Mouse (Mus musculus): ENCODE measurements around the gene Sun5. TPM values are rescaled to one million over a fixed set of nuclear protein-coding genes. Genes with fewer than 3 reads are reported as not detected.
"Not testable (repeated sequence)": the region's sequence is repeated elsewhere in the genome, so short reads cannot be mapped to it uniquely, and the experiment has no call there.

Gene Sun5
- polyA plus RNA-seq, 1 experiment from 2014 or later = not detected

GRCm38 (mm10) chr2:153808841-153809240 lies 62.0 kb downstream of the Sun5 start:
- H3K9ac ChIP-seq (ENCODE audit: low read length) = no peak overlapping the region
- no peaks in the 10 kb centered on the region for H3K4me1 ChIP-seq (replicated peaks; ENCODE audit: control insufficient read depth, insufficient read depth)
- no peaks in the 10 kb centered on the region for H3K36me3 ChIP-seq (ENCODE audit: control insufficient read depth, insufficient read depth, low read length)
- no peak overlapping the region for H3K4me3 ChIP-seq (ENCODE audit: low read depth, low read length)
- H3K27me3 ChIP-seq (ENCODE audit: control insufficient read depth, insufficient read depth, low read length) = no peaks in the 10 kb centered on the region
- DNase-seq (ENCODE audit: low spot score) = no peak
- H3K4me2 ChIP-seq (replicated peaks; ENCODE audit: low read depth) = no peak overlapping the region
- no peaks in the 10 kb centered on the region for H3K9me3 ChIP-seq (ENCODE audit: control insufficient read depth, low read length)
- TF ChIP-seq EP300 (optimal IDR thresholded peaks at IDR 0.05) (no peak), CTCF (IDR thresholded peaks at IDR 0.05; ENCODE audit: low read depth) (no peak)
- 80% methylated on average over 6 of the region's 6 CpGs for WGBS
- ATAC-seq (ENCODE audit: low FRiP score, low TSS enrichment) = no peak
- no peak overlapping the region for H3K27ac ChIP-seq (replicated peaks)

- Histone ChIP-seq H3K4me2 (replicated peaks; ENCODE audit: low read depth) (no peak overlapping the region), H3K4me1 (replicated peaks; ENCODE audit: control insufficient read depth, insufficient read depth) (no peaks in the 10 kb centered on the region), H3K27ac (replicated peaks) (no peak overlapping the region), H3K9me3 (ENCODE audit: control insufficient read depth, low read length) (no peaks in the 10 kb centered on the region), H3K27me3 (ENCODE audit: control insufficient read depth, insufficient read depth, low read length) (no peaks in the 10 kb centered on the region), H3K9ac (ENCODE audit: low read length) (no peak overlapping the region), H3K4me3 (ENCODE audit: low read depth, low read length) (no peak overlapping the region), H3K36me3 (ENCODE audit: control insufficient read depth, insufficient read depth, low read length) (no peaks in the 10 kb centered on the region)
- ATAC-seq (ENCODE audit: low FRiP score, low TSS enrichment) (no peak), DNase-seq (ENCODE audit: low spot score) (no peak)
- 78% methylated on average over 8 of the region's 8 CpGs for WGBS
- no peak for TF ChIP-seq EP300 (optimal IDR thresholded peaks at IDR 0.05)
- TF ChIP-seq CTCF (IDR thresholded peaks at IDR 0.05; ENCODE audit: low read depth) = no peak
Observed at GRCm38 (mm10) chr2:153808146-153808545, 62.7 kb downstream of the Sun5 start.

- H3K9ac ChIP-seq (ENCODE audit: low read length); H3K4me2 ChIP-seq (replicated peaks; ENCODE audit: low read depth); H3K9me3 ChIP-seq (ENCODE audit: control insufficient read depth, low read length); H3K36me3 ChIP-seq (ENCODE audit: control insufficient read depth, insufficient read depth, low read length); H3K4me1 ChIP-seq (replicated peaks; ENCODE audit: control insufficient read depth, insufficient read depth); H3K4me3 ChIP-seq (ENCODE audit: low read depth, low read length); H3K27me3 ChIP-seq (ENCODE audit: control insufficient read depth, insufficient read depth, low read length); H3K27ac ChIP-seq (replicated peaks): not testable (repeated sequence)
- ATAC-seq (ENCODE audit: low FRiP score, low TSS enrichment) (peak; percentile 63; the same call in 1 of the 2 replicates), DNase-seq (ENCODE audit: low spot score) (peak; percentile 81)
- peak; percentile 80 for TF ChIP-seq CTCF (IDR thresholded peaks at IDR 0.05; ENCODE audit: low read depth)
Observed at GRCm38 (mm10) chr2:153807464-153807863, 63.4 kb downstream of the Sun5 start.

Other genes with a start within 250 kb of the Sun5 start
- gene Commd7, start 238.3 kb downstream of the Sun5 start, polyA plus RNA-seq (2015; fragmentation: Nextera tagmentation; extraction: Ambion mirVana) = 68.1 and 70.1 TPM in 2 replicates
- 2.6 and 3.0 TPM in 2 replicates for gene Dnmt3b, start 221.6 kb downstream of the Sun5 start, polyA plus RNA-seq (2015; fragmentation: Nextera tagmentation; extraction: Ambion mirVana)
- gene Dnmt3c, start 174.4 kb downstream of the Sun5 start, polyA plus RNA-seq (2015; fragmentation: Nextera tagmentation; extraction: Ambion mirVana) = not detected in 2 replicates
- 157 and 163 TPM in 2 replicates for gene Mapre1, start 129.8 kb downstream of the Sun5 start, polyA plus RNA-seq (2015; fragmentation: Nextera tagmentation; extraction: Ambion mirVana)
- gene Efcab8, start 91.2 kb downstream of the Sun5 start, polyA plus RNA-seq (2015; fragmentation: Nextera tagmentation; extraction: Ambion mirVana) = 0.16 and 0.18 TPM in 2 replicates
- not detected in 2 replicates for gene Bpifb2, start 4.0 kb upstream of the Sun5 start, polyA plus RNA-seq (2015; fragmentation: Nextera tagmentation; extraction: Ambion mirVana)
- gene Bpifb6, start 29.3 kb upstream of the Sun5 start, polyA plus RNA-seq (2015; fragmentation: Nextera tagmentation; extraction: Ambion mirVana) = not detected in 2 replicates
- 0.05 and 0.07 TPM in 2 replicates for gene Bpifb3, start 47.1 kb upstream of the Sun5 start, polyA plus RNA-seq (2015; fragmentation: Nextera tagmentation; extraction: Ambion mirVana)
- gene Bpifb4, start 67.1 kb upstream of the Sun5 start, polyA plus RNA-seq (2015; fragmentation: Nextera tagmentation; extraction: Ambion mirVana) = 0.18 and 0.48 TPM in 2 replicates
- 1.5 and 1.6 TPM in 2 replicates for gene Bpifa6, start 103.9 kb upstream of the Sun5 start, polyA plus RNA-seq (2015; fragmentation: Nextera tagmentation; extraction: Ambion mirVana)
- gene Bpifa2, start 137.2 kb upstream of the Sun5 start, polyA plus RNA-seq (2015; fragmentation: Nextera tagmentation; extraction: Ambion mirVana) = not detected in 2 replicates

All from stomach, postnatal 0 days (tissue).